ENCODE assay signal across 8 mouse cellular contexts in genomic region chr10:9675550-9676417, GRCm38 (mm10). TPM values are rescaled to one million over a fixed set of nuclear protein-coding genes. Genes with fewer than 3 reads are reported as not detected.
A peak's percentile ranks its signal among the peaks of the same experiment; 100 is the strongest.
DNase-seq lines count a peak whose midpoint lies in the region; ATAC-seq and TF ChIP-seq lines count a peak whose summit lies in the region.

No protein-coding gene starts in this region.

- peak overlapping the region; percentile 80 for H3K4me3 ChIP-seq in layer of hippocampus, adult 2 months
- peak overlapping the region; percentile 52 for H3K4me3 ChIP-seq in heart, embryonic 11.5 days (ENCODE audit: low read depth, low read length)
- H3K4me3 ChIP-seq in limb, embryonic 11.5 days (ENCODE audit: low read depth, low read length): peak overlapping the region; percentile 58

- H3K36me3 ChIP-seq in heart, embryonic 11.5 days (ENCODE audit: control insufficient read depth, insufficient read depth, low read length): no peaks in the 10 kb centered on the region
- H3K36me3 ChIP-seq in limb, embryonic 11.5 days (ENCODE audit: control insufficient read depth, insufficient read depth, low read length): no peaks in the 10 kb centered on the region

- no peak for TF ChIP-seq CTCF in layer of hippocampus, adult 2 months (conservative IDR thresholded peaks at IDR 0.05)

- peak in 1 of 2 experiments; percentile 12 for DNase-seq in layer of hippocampus, adult 2 months (ENCODE audit: low spot score in 2 of 2)
- DNase-seq in layer of hippocampus, adult 9-11 months: no peak
- peak; percentile 47 for DNase-seq in embryo, embryonic 10 days (ENCODE audit: low spot score)
- DNase-seq in limb, embryonic 11.5 days (ENCODE audit: low spot score): peak; percentile 45
- DNase-seq in neural tube, embryonic 10.5 days (ENCODE audit: extremely low spot score, low spot score): peak; percentile 75
- DNase-seq in ovary, adult 18-20 months (ENCODE audit: low spot score): no peak
- no peak for DNase-seq in thymus, postnatal 4 days

- peak overlapping the region; percentile 68 for H3K9ac ChIP-seq in heart, embryonic 11.5 days (ENCODE audit: low read depth, low read length)
- 0 out of 2 replicates have a peak overlapping the region, but pooled peaks have one; percentile 5 for H3K9ac ChIP-seq in limb, embryonic 11.5 days (ENCODE audit: low read length)

- no peak for ATAC-seq in heart, embryonic 11.5 days (replicated peaks; ENCODE audit: insufficient number of reproducible peaks, low FRiP score, low TSS enrichment)
- ATAC-seq in limb, embryonic 11.5 days (ENCODE audit: insufficient number of reproducible peaks, low FRiP score, low TSS enrichment, low read depth): peak; percentile 35; the same call in 1 of the 2 replicates

- H3K27ac ChIP-seq in layer of hippocampus, adult 2 months: peak overlapping the region; percentile 84
- H3K27ac ChIP-seq in heart, embryonic 11.5 days (ENCODE audit: low read depth, low read length): no peak overlapping the region
- no peak overlapping the region for H3K27ac ChIP-seq in limb, embryonic 11.5 days (replicated peaks; ENCODE audit: low read depth, low read length)

- 3% methylated on average over 36 of the region's 36 CpGs for WGBS in heart, embryonic 11.5 days (ENCODE audit: insufficient replicate concordance)
- WGBS in limb, embryonic 11.5 days: under 1% methylated on average over 34 of the region's 36 CpGs

- H3K9me3 ChIP-seq in heart, embryonic 11.5 days (replicated peaks; ENCODE audit: control insufficient read depth, low read length): no peaks in the 10 kb centered on the region
- H3K9me3 ChIP-seq in limb, embryonic 11.5 days (ENCODE audit: control insufficient read depth, low read length): no peaks in the 10 kb centered on the region

- H3K27me3 ChIP-seq in heart, embryonic 11.5 days (ENCODE audit: control insufficient read depth, insufficient read depth, low read length): peaks cover 3% of the 10 kb centered on the region; the same call in 1 of the 2 replicates
- peaks cover 15% of the 10 kb centered on the region for H3K27me3 ChIP-seq in limb, embryonic 11.5 days (ENCODE audit: control insufficient read depth, insufficient read depth, low read length)

- peak overlapping the region; percentile 71 for H3K4me2 ChIP-seq in heart, embryonic 11.5 days
- peak overlapping the region; percentile 98 for H3K4me2 ChIP-seq in limb, embryonic 11.5 days (ENCODE audit: low read depth, severe bottlenecking)

- 0 out of 2 replicates have a peak, but pooled peaks cover 3% of the 10 kb centered on the region for H3K4me1 ChIP-seq in heart, embryonic 11.5 days (ENCODE audit: control insufficient read depth, insufficient read depth, low read length)
- H3K4me1 ChIP-seq in limb, embryonic 11.5 days (ENCODE audit: control insufficient read depth, insufficient read depth, low read length): peaks cover 5% of the 10 kb centered on the region; the same call in 1 of the 2 replicates

RNA-seq across cellular contexts. Expression of gene Samd5, which starts 0.8 kb away (rescaled TPM):
- 10 to 100 TPM; 15.2 to 17.0 TPM for total RNA-seq in layer of hippocampus, adult 2 months (2021)
- polyA plus RNA-seq in heart, embryonic 11.5 days (2014; fragmentation: Nextera tagmentation; extraction: Ambion mirVana): 3.8 and 4.2 TPM in 2 replicates
- 2.7 and 3.2 TPM in 2 replicates for polyA plus RNA-seq in limb, embryonic 11.5 days (2014; fragmentation: Nextera tagmentation; extraction: Ambion mirVana)

Comparison
In these comparisons a context has a peak if more than half of its experiments do, and no peak if none do; other contexts are left out.
1. DNase-seq: peak in embryo, embryonic 10 days (single experiment), limb, embryonic 11.5 days (single experiment) and neural tube, embryonic 10.5 days (single experiment); none in layer of hippocampus, adult 9-11 months (single experiment), ovary, adult 18-20 months (single experiment) and thymus, postnatal 4 days (single experiment).
2. Peak in every context shown above with its lines, with median percentiles within 50 percentile points of each other: H3K4me3 ChIP-seq.